Mouse (Mus musculus): ENCODE measurements around the gene Vamp1.

DNA sequence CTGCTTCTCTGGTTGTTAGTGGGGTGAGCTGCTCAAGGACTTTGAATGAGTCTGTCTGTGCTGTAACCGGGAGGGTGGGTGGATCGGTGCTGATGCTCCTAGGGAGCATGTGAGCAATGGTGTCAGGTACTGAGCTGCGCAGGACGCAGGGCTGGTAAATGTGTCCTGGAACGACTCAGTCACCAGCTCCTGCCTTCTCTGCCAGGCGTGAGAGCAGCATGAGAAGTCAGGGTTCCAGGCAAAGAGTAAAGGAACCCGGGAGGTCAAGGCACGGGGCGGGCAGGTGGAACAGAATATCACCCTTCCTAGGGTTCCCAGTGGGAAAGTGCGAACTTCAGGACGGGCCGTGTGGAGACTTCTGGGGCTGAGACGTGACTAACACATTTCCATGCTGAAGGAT, 50.7 kb downstream of the Vamp1 start:
- TF ChIP-seq CTCF (IDR thresholded peaks at IDR 0.05; ENCODE audit: extremely low read depth, insufficient read depth, low read length): no peak
- no peak for TF ChIP-seq POLR2A (IDR thresholded peaks at IDR 0.05; ENCODE audit: extremely low read depth, insufficient read depth, low read length)
